In the genomic region with DNA sequence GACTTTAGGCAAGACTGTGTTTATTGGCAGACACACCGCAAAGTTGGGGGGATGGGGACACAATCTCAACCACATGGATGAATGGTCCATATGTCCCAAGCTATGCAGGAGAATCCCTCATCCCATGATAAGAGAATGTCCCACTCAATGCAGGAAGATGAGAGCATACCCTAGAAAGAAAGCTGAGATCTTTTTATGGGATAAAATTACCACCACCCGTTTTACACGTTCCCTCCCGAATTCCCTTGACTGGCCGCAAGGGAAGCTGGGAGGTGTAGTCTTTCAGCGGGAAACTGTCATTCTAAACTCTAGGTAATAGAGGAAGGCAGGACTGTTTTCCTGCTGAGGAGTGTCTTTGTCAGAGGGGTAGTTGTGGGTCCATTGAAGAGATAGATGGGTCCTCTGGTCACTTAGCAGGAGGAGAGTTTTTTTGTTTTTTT, we compare ENCODE assay signal across 8 mouse cellular contexts. TPM values are rescaled to one million over a fixed set of nuclear protein-coding genes. Genes with fewer than 3 reads are reported as not detected.
DNase-seq lines count a peak whose midpoint lies in the region; ATAC-seq lines count a peak whose summit lies in the region.

No protein-coding gene starts in this region.

- peak overlapping the region; percentile 64 for H3K4me2 ChIP-seq in stomach, embryonic 15.5 days

- H3K9me3 ChIP-seq in midbrain, embryonic 10.5 days (replicated peaks), result no peaks in the 10 kb centered on the region
- no peaks in the 10 kb centered on the region for H3K9me3 ChIP-seq in stomach, embryonic 15.5 days

- H3K9ac ChIP-seq in stomach, embryonic 15.5 days, result no peak overlapping the region; the same call in 1 of the 2 replicates

- intact Hi-C loops in heart, postnatal 25 days (cut with DNase I), result loop anchor here (10.0 kb wide), 1 partner anchor 143 kb away; no protein-coding TSS in a partner anchor
- intact Hi-C loops in left cerebral cortex, postnatal 36 days (cut with DNase I), result no loop called here

- no peak for ATAC-seq in stomach, embryonic 15.5 days (ENCODE audit: insufficient read depth, low FRiP score, low read depth)

- H3K27ac ChIP-seq in midbrain, embryonic 10.5 days (replicated peaks), result peak overlapping the region; percentile 87
- peak overlapping the region; percentile 48; the same call in 1 of the 2 replicates for H3K27ac ChIP-seq in stomach, embryonic 15.5 days

- peak; percentile 91 for DNase-seq in heart, adult 11 months
- DNase-seq in heart, postnatal 25 days (ENCODE audit: low spot score), result no peak
- peak; percentile 75 for DNase-seq in embryo, embryonic 10 days (ENCODE audit: low spot score)
- peak; percentile 28 for DNase-seq in gonadal fat pad, adult 2 months (ENCODE audit: low read depth)
- peak; percentile 49 for DNase-seq in kidney, adult 11 months
- peak; percentile 50 for DNase-seq in left cerebral cortex, postnatal 36 days (ENCODE audit: low spot score in 2 of 2)
- peak; percentile 23 for DNase-seq in midbrain, embryonic 10.5 days (ENCODE audit: low spot score)

- peaks cover 18% of the 10 kb centered on the region for H3K4me1 ChIP-seq in midbrain, embryonic 10.5 days
- H3K4me1 ChIP-seq in stomach, embryonic 15.5 days, result no peaks in the 10 kb centered on the region

- H3K4me3 ChIP-seq in midbrain, embryonic 10.5 days, result peak overlapping the region; percentile 55
- H3K4me3 ChIP-seq in stomach, embryonic 15.5 days (replicated peaks), result peak overlapping the region; percentile 51

- no peaks in the 10 kb centered on the region for H3K36me3 ChIP-seq in midbrain, embryonic 10.5 days
- H3K36me3 ChIP-seq in stomach, embryonic 15.5 days, result no peaks in the 10 kb centered on the region

- no peaks in the 10 kb centered on the region for H3K27me3 ChIP-seq in midbrain, embryonic 10.5 days (ENCODE audit: low read depth, poor library complexity, severe bottlenecking)
- H3K27me3 ChIP-seq in stomach, embryonic 15.5 days (replicated peaks), result no peaks in the 10 kb centered on the region

- WGBS in midbrain, embryonic 10.5 days, result 3% methylated on average over 6 of the region's 6 CpGs
- 2% methylated on average over 6 of the region's 6 CpGs for WGBS in stomach, embryonic 15.5 days

RNA-seq across cellular contexts. Expression of gene Prr14l, which starts 3.7 kb away (rescaled TPM):
- 1 to 10 TPM; 6.3 to 7.3 TPM for total RNA-seq in heart, postnatal 25 days (2021)
- 12.0 and 13.9 TPM in 2 replicates for polyA plus RNA-seq in gonadal fat pad, adult 2 months (2012; rRNA removed)
- 10 to 100 TPM; 34.9 to 42.1 TPM for total RNA-seq in left cerebral cortex, postnatal 36 days (2021)
- 14.6 and 17.9 TPM in 2 replicates for polyA plus RNA-seq in midbrain, embryonic 10.5 days (2016; fragmentation: Nextera tagmentation; extraction: Ambion mirVana)
- polyA plus RNA-seq in stomach, embryonic 15.5 days (2015; fragmentation: Nextera tagmentation; extraction: Ambion mirVana), result 14.9 and 18.7 TPM in 2 replicates

RNA-seq across cellular contexts. Expression of gene Depdc5, which starts 5.7 kb away (rescaled TPM):
- 10 to 100 TPM; 20.7 to 21.9 TPM for total RNA-seq in heart, postnatal 25 days (2021)
- 12.3 and 13.3 TPM in 2 replicates for polyA plus RNA-seq in gonadal fat pad, adult 2 months (2012; rRNA removed)
- total RNA-seq in left cerebral cortex, postnatal 36 days (2021), result 10 to 100 TPM; 66.4 to 69.0 TPM
- polyA plus RNA-seq in midbrain, embryonic 10.5 days (2016; fragmentation: Nextera tagmentation; extraction: Ambion mirVana), result 30.9 and 37.1 TPM in 2 replicates
- 15.9 and 21.3 TPM in 2 replicates for polyA plus RNA-seq in stomach, embryonic 15.5 days (2015; fragmentation: Nextera tagmentation; extraction: Ambion mirVana)

RNA-seq across cellular contexts. Expression of gene Gm20671, which starts 30.9 kb away (rescaled TPM):
- total RNA-seq in heart, postnatal 25 days (2021), result not detected
- 7.6 and 8.1 TPM in 2 replicates for polyA plus RNA-seq in gonadal fat pad, adult 2 months (2012; rRNA removed)
- total RNA-seq in left cerebral cortex, postnatal 36 days (2021), result not detected
- polyA plus RNA-seq in midbrain, embryonic 10.5 days (2016; fragmentation: Nextera tagmentation; extraction: Ambion mirVana), result not detected in 2 replicates
- polyA plus RNA-seq in stomach, embryonic 15.5 days (2015; fragmentation: Nextera tagmentation; extraction: Ambion mirVana), result not detected in 2 replicates
